Mouse (Mus musculus) kidney, adult 8-10 months (tissue): Measurements from ENCODE around the gene Serbp1.

ENCODE experiments used
- DNase-seq, 2 experiments: peaks; one replicate each; pipeline ENCODE4 v3.0.0; 2022

The Serbp1 gene

GRCm38 (mm10) chr6:67235649-67236048, 2.3 kb upstream of the Serbp1 start:
- DNase-seq: no peak

DNA sequence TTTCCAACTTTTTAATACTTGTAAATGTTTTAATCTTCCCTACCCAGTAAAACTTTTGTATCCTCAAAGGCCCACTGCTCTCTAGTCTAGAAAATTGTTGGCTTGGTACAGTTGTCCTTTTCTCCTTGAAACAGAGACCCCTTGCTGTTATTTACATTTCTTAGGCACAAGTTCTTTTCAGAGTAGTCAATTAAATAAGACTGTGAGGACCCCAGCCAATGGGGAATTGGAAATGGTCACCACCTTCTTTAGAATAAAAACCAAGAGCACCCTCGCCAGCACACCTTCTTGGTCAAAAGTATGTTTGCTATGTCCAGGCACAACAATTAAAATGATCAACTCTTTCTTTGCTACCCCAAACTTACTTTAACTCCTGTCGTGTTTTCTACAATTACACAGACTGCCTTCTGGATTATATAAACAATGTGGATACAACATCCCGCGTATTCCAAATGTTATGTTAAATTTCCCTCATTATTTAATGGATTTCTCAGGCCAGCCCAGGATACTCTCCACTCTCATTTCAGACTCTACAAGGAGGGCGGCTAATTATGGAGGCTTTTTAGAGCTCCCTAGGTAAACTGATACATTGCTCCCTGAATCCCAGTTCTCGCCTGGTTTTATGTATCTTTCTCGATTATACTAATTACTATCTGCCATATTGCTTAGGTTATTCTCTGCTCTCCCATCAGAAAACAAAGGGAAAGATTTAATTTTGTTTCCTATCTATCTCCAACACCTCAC, 1.3 kb upstream of the Serbp1 start:
- no peak for DNase-seq

DNA sequence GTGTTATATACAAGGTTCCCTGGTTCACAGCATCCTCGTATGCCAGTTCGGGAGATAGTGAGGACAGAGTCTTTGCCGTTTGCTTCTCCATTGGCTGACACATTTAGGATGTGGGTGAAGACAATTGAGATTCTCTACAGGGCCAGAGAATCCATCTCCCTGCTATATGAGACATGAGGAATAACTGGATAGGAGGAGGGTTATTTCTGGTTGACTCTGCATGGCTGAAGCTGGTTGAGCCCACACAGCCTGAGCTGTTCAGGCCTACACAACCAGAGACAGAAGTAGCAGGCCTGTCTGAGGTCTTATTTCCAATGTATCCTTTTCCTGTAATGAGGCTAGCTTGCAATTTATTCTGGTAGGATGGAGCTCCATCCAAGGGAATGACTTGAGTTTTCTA, 3.3 kb downstream of the Serbp1 start:
- DNase-seq: no peak

DNA sequence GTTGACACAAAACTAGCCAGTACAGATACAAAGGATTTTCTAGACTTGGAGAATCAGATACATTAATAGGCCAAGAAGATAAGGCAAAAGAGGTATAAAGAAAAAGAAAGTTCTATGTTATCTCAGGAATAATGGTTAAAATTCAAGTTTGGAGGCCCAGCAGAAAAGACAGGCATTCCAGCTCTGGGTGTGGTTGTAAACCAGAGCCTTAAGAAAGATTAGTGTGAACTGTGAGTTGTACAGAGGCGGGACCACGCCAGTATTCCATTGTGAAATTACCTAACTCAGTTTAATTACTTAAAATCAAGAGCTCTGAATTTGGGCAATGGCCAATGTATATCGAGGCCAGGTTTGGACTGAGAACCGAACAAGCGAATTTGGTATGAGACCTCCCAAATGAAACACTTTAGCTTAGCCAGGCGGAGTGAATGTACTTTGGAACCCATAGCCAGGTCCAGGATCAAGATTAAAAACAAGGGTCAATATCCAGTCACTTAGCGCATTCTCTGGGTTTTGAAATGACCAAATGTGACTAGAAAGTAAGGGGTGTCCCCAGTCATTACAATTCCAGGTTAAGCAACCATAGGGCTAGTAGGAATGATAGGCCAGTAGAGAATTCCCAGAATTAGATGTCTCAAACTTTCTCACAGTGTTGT, 5.9 kb downstream of the Serbp1 start:
- DNase-seq: peak in 1 of 2 experiments; percentile 26

DNA sequence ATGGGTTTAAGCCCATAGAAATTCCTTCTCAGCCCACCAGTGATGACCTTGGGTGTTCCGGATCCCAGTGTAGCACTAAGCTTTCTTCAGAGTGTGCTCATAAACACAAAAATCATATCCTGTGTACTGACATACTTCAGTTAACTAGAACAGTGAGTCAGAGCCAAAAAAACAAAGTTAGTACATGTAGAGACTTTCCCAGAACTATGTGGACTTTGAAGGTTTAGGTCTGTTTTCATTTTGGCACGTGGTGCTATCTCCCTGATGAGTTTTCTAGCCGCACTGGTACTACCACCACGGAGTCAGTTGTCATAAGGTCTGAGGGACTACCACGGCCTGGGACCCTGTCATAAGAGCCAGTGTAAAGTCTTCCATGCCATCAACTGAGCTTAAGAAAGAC, 6.5 kb downstream of the Serbp1 start:
- DNase-seq: peak in 1 of 2 experiments; percentile 10

- no peak for DNase-seq
These were observed 13.1 kb downstream of the Serbp1 start for GRCm38 (mm10) chr6:67251095-67251494.

DNA sequence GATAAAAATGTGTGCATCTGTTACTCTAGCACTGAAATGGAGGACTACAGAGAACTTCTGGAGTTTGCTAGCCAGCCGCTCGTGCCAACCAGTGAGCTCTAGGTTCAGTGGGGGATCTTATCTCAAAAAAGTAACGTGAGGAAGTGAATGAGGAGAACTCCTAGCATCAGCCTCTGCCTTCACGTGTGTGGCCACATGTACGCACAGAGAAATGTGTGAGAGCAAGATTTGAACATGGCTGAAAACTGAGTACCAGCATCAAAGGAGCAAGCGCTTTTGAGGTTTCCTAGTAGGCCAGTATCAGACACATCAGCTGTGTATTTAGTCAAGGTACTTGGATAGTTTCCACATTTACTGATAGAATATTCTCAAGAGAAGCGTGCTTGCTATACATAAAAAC, 27.0 kb downstream of the Serbp1 start:
- DNase-seq: no peak

- DNase-seq: peak in 1 of 2 experiments; percentile 42
These were observed 28.2 kb downstream of the Serbp1 start for GRCm38 (mm10) chr6:67266159-67266657.

GRCm38 (mm10) chr6:67266664-67267407, 28.9 kb downstream of the Serbp1 start:
- peak; percentile 98 for DNase-seq

- peak; percentile 14 to 27 for DNase-seq
These were observed 29.6 kb downstream of the Serbp1 start for GRCm38 (mm10) chr6:67267408-67268244.

- DNase-seq: no peak
These were observed 30.3 kb downstream of the Serbp1 start for GRCm38 (mm10) chr6:67268245-67268612.

- no peak for DNase-seq
These were observed 31.0 kb downstream of the Serbp1 start for GRCm38 (mm10) chr6:67268983-67269382.

- no peak for DNase-seq
These were observed 31.5 kb downstream of the Serbp1 start for GRCm38 (mm10) chr6:67269459-67269858.

GRCm38 (mm10) chr6:67277944-67278343, 40.0 kb downstream of the Serbp1 start:
- DNase-seq: no peak

- no peak for DNase-seq
These were observed 43.7 kb downstream of the Serbp1 start for GRCm38 (mm10) chr6:67281614-67282197.

GRCm38 (mm10) chr6:67282897-67283296, 44.9 kb downstream of the Serbp1 start:
- no peak for DNase-seq

DNA sequence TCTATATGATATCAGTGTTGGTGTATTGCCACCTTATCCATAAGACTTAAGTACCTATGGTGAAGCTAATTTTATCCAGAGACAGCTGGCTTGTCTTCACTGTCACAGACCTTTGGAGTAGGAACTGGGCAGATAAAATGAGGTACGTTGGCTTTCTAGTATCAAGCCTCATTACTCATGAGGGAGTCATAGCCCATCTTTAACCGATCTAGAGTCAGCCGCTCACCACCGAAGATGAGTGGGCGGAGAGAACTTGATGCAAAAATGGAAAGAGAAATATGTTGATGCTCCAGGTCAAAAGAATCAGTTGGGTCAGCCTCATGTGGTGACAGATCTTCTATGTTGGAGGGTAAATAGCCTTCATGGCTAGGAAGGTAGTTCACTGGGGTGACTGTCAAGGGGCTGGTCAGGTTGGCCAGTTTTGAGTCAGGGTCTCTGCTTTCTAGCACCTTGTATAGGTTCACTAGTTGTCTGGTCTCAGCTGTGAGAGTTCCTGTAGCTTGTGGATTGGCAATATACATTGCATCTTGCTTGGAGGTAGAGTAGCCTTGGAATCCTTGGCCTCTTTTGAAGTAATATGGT, 54.2 kb downstream of the Serbp1 start:
- DNase-seq: no peak

- peak; percentile 5 to 24 for DNase-seq
These were observed 58.1 kb downstream of the Serbp1 start for GRCm38 (mm10) chr6:67296126-67296525.

DNA sequence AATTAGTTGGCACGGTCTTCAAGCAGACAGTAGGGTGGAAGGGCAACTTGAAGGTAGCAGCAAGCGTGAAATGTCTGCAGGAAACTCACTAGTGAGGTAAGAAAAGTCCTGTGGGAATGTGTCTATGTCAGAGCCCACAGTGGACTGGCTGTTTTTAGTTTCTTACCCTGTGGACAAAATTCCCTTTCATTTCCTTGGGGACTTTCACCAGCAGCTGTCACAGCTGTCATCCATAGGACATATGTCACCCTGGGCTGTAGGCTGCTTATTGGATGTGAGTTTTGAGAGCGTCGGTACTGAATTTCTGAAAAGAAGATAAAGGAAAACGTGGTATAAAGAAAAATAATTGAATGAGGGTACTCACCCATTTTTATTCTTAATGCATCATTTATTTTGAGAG, 60.8 kb downstream of the Serbp1 start:
- DNase-seq: no peak

- DNase-seq: peak; percentile 58 to 65
These were observed 62.3 kb downstream of the Serbp1 start for GRCm38 (mm10) chr6:67300300-67300699.

DNA sequence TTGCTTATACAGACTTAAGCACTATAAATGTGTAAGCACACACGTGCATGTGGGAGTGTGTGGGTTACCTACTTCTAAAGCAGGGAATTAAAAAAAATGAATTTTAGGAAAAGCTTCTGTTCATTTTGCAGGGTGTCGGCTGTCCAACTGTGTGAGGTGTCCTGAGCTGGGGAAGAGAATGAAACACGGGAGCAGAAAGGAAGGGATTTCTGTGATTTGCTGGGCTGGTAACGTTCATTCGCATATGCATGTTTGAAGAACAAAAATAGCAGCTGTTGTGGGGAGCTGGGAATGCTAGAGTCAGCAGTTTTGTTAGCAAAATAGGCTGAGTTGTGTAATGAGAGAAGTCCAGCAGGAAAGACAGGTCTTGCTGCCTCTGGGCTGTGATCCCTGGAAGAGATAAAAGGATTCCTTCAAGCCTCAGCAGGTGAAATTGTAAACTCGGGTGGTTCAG, 62.8 kb downstream of the Serbp1 start:
- DNase-seq: peak; percentile 9 to 40

DNA sequence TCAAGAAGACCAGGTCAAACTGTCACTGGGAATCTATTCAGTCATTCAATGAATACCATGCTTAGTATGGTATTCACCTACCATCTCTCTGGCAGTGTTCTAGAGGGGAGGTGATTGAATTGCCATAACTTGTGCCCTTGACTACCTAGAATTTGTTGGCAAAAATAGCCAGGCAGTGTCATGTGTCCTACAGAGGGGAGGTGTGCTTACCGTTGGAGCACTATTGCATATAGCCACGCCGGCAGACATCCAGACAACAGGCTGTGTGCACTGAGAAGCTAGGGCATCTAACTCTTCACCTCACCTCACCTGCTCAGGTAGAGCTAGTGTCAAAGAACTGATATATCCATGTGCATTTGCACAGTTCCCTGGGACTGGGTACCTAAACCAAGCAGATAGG, 63.3 kb downstream of the Serbp1 start:
- DNase-seq: no peak
